Mouse (Mus musculus) forebrain, embryonic 10.5 days (tissue): ENCODE results near the gene Zswim1. TPM values are rescaled to one million over a fixed set of nuclear protein-coding genes. Genes with fewer than 3 reads are reported as not detected.

Experiments used
- DNase-seq: peaks from one replicate; pipeline ENCODE4 v3.0.0-alpha.2; 2017; ENCODE audit warnings: low spot score; ENCODE audit errors: extremely low spot score
- H3K27ac ChIP-seq: fragments of 300-500 bp; sonication (generic); 2 replicates; pipeline ENCODE4 v1.5.1; 2016; ENCODE audit warnings: mild to moderate bottlenecking
- H3K27me3 ChIP-seq: fragments of 300-500 bp; sonication (generic); 2 replicates; pipeline ENCODE4 v1.6.1; 2016; ENCODE audit warnings: mild to moderate bottlenecking; ENCODE audit not compliant: poor library complexity, severe bottlenecking
- H3K36me3 ChIP-seq: fragments of 300-500 bp; sonication (generic); replicated peaks from 2 replicates; pipeline ENCODE4 v1.6.1; 2016; ENCODE audit warnings: mild to moderate bottlenecking, moderate library complexity
- H3K4me1 ChIP-seq: fragments of 300-500 bp; sonication (generic); 2 replicates; pipeline ENCODE4 v1.6.1; 2016
- H3K4me3 ChIP-seq: fragments of 300-500 bp; sonication (generic); 2 replicates; pipeline ENCODE4 v1.5.1; 2016; ENCODE audit warnings: mild to moderate bottlenecking, moderate library complexity
- H3K9me3 ChIP-seq: fragments of 300-500 bp; sonication (generic); 2 replicates; pipeline ENCODE4 v1.6.1; 2016; ENCODE audit warnings: mild to moderate bottlenecking, moderate library complexity
- WGBS: fragments of 180-500 bp; shearing (Covaris S2); methylation state at CpG from one replicate; pipeline ENCODE4 v1.1.7; 2016; 5-methylcytosine and 5-hydroxymethylcytosine counted together
- polyA plus RNA-seq: library from polyadenylated mRNA; unstranded; fragments of >200 nt; fragmentation: Nextera tagmentation; extraction: Ambion mirVana; gene quantifications from 2 replicates; pipeline ENCODE4 v1.2.1, GENCODE M21; 2016

Zswim1 gene
- polyA plus RNA-seq, 1 experiment from 2014 or later: 25.9 TPM

DNA sequence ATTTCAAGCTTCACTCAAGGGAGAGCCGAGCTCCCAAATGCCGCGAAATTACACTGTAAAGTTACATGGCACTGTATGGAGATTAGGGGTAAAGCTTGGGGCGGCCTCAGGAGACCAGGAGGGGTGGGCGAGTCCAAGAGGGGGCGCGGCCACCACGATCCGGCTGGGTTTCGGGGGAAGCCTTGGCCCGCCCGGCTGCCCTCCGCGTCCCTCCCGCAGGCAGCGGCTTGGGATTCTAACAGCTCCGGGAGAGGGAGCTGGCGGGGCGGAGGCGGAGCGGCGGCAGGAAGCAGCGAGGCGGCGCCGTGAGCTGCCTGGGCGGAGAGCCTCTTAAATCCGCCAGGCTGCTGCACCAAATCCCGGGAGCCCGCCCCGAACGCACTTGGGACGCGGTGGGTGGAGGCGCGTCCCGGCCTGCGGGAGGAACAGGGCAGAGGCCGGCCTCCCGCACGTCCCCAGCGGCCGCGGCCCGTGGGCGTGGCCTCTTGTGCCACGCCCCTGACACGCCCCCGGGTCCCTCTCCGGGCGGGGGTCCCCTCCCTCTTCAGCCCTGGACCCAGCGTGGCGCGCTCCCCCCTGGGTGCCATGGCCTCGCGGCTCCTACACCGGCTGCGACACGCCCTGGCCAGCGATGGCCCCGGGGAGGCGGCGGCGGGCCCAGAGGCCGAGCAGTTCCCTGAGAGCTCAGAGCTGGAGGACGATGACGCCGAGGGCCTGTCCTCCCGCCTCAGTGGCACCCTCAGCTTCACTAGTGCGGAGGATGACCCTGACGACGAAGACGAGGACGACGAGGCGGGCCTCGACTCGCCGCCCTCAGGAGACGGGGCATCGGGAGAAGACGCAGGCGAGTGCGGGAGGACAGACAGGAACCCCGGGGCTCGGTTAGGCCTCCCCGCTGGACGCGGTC is 36.8 kb upstream of the Zswim1 start, which contains the start of gene Snx21:
Gene Snx21, plus strand, starts transcription at position 343 of the 907 bp plus-strand sequence.
- H3K27ac ChIP-seq: peak within 1 kb of the TSS; percentile 88
- peaks cover 24% of the 10 kb centered on the region for H3K27me3 ChIP-seq
- peaks cover 36% of the 10 kb centered on the region for H3K4me1 ChIP-seq
- WGBS: under 1% methylated on average over 86 of the region's 89 CpGs
- peaks cover 19% of the 10 kb centered on the region for H3K36me3 ChIP-seq
- H3K4me3 ChIP-seq: peak within 1 kb of the TSS; percentile 79
- DNase-seq: peak; percentile 83
- no peaks in the 10 kb centered on the region for H3K9me3 ChIP-seq

DNA sequence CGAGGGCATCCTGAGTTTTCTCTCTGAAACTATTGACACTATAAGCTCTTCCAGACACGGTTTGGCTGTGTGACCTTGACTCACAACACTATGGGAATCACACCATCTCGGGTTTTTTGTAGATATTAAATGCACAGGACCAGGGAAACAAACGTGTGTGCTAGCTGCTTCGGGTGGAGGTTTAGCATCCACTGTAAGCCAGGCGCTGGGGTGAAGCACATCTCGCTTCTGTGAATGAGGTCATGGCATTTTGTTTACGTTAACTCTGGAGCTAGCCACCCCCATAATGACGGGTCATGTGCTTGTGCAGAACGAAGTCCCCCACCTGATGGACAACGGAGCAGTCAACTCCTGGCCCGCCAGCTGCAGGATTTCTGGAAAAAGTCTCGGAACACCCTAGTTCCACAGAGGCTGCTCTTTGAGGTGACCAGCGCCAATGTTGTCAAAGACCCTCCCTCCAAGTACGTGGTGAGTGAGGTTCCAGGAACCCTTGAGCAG is 36.0 kb upstream of the Zswim1 start:
- peak overlapping the region; percentile 88 for H3K27ac ChIP-seq
- DNase-seq: no peak
- peaks cover 36% of the 10 kb centered on the region for H3K4me1 ChIP-seq
- peak overlapping the region; percentile 79 for H3K4me3 ChIP-seq
- 7% methylated on average over 15 of the region's 15 CpGs for WGBS
- no peaks in the 10 kb centered on the region for H3K9me3 ChIP-seq
- H3K27me3 ChIP-seq: peaks cover 24% of the 10 kb centered on the region
- peaks cover 26% of the 10 kb centered on the region for H3K36me3 ChIP-seq

DNA sequence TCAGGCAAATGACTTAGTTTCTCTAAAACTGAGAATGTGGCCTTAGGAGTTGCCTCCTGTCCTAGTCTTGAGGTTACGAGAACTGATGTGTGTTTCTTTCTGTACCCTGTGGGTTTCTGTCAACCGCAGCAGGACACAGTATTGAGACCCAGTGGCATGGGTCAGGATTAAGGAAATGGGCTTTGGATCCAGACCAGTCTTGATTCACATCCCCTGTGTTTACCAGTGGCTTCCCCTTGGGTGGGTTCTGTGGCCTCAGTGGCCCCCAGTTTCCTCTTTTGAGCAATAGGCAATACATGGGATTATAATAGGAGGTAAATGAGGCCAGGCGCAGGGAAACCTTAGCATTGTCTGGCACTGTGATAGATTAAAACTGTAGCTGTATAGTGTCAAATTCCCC is 35.5 kb upstream of the Zswim1 start:
- H3K4me3 ChIP-seq: peak overlapping the region; percentile 79; the same call in 1 of the 2 replicates
- H3K27me3 ChIP-seq: peaks cover 24% of the 10 kb centered on the region
- no peaks in the 10 kb centered on the region for H3K9me3 ChIP-seq
- peaks cover 36% of the 10 kb centered on the region for H3K4me1 ChIP-seq
- WGBS: 86% methylated on average over 3 of the region's 3 CpGs
- DNase-seq: no peak
- peaks cover 32% of the 10 kb centered on the region for H3K36me3 ChIP-seq
- H3K27ac ChIP-seq: no peak overlapping the region

DNA sequence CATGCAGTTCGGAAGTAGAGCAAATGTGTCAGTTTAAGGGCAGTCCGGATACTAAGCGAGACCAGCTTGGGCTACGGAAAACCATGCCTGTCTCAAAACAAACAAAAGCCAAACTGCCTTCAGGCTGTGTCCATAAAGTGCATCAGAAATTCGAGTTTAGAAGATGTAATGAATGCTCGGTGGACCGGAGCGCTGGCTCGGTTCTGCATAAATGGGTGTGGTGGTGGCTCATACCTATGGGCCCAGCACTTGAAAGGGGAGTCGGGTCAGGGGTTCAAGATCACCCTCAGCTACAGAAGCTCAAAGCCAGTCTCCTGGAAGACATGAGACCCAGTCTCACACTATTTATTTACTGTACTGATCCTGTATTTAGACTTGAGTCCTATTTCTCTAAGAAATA is 34.7 kb upstream of the Zswim1 start:
- Histone ChIP-seq H3K27me3 (peaks cover 24% of the 10 kb centered on the region), H3K4me3 (no peak overlapping the region), H3K27ac (no peak overlapping the region), H3K36me3 (peaks cover 40% of the 10 kb centered on the region), H3K9me3 (no peaks in the 10 kb centered on the region), H3K4me1 (peaks cover 36% of the 10 kb centered on the region)
- DNase-seq: no peak
- WGBS: 89% methylated on average over 10 of the region's 10 CpGs

DNA sequence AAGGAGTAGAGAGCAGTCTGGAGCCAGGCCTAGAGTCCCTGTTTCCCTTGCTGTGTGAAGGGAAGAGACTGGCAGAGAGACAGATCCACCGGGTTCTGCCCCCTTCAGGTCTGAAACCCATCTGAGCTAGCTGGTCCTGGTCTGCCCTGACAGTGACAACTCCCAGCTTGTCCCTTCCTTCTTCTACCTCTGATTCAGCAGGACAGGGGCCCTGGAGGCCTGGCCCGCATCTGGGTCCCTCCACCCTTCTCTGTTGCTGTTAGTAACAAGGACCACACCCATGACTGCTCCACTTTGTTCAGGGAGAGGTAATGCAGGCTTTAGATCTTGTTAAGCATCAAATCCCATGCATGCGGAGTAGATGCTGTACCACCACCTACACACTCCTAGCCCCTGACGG is 34.1 kb upstream of the Zswim1 start:
- Histone ChIP-seq H3K4me1 (peaks cover 38% of the 10 kb centered on the region), H3K9me3 (no peaks in the 10 kb centered on the region), H3K4me3 (no peak overlapping the region), H3K27ac (no peak overlapping the region), H3K27me3 (peaks cover 24% of the 10 kb centered on the region), H3K36me3 (peaks cover 46% of the 10 kb centered on the region)
- no peak for DNase-seq
- WGBS: 73% methylated on average over 4 of the region's 4 CpGs

DNA sequence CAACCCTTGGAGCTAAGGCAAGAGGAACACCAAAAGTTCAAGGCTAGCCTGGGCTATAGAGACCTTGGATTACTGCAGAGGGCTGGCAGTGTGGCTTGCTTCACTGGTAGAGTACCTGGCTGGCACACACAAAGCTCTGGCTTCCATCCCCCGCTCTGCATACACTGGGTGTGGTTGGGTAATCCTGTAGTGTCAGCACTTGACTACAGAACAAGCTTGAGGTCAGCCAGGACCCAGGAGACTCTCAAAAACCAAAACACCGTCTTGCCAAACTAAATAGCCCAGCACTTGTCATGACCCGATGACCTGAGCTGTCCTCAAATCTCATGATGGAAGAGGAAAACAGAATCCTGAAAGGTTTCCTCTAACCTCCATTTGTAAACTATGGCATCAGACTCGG is 32.0 kb upstream of the Zswim1 start:
- peaks cover 64% of the 10 kb centered on the region for H3K36me3 ChIP-seq
- no peak overlapping the region for H3K27ac ChIP-seq
- no peaks in the 10 kb centered on the region for H3K9me3 ChIP-seq
- 91% methylated on average over 4 of the region's 4 CpGs for WGBS
- no peak for DNase-seq
- H3K27me3 ChIP-seq: peaks cover 14% of the 10 kb centered on the region
- H3K4me3 ChIP-seq: no peak overlapping the region
- peaks cover 29% of the 10 kb centered on the region for H3K4me1 ChIP-seq

DNA sequence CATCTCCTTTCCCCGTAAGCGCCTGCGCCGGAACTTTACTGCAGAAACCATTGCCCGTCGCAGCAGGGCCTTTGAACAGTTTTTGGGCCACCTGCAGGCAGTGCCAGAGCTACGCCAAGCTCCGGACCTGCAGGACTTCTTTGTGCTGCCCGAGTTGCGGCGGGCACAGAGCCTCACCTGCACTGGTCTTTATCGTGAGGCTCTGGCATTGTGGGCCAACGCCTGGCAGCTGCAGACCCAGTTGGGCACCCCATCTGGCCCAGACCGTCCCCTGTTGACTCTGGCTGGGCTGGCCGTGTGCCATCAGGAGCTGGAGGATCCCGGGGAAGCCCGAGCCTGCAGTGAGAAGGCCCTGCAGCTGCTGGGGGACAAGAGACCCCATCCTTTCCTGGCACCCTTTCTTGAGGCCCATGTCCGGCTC is 30.6 kb upstream of the Zswim1 start:
- WGBS: 91% methylated on average over 18 of the region's 18 CpGs
- Histone ChIP-seq H3K9me3 (no peaks in the 10 kb centered on the region), H3K27me3 (peaks cover 3% of the 10 kb centered on the region), H3K36me3 (peaks cover 78% of the 10 kb centered on the region), H3K4me3 (no peak overlapping the region), H3K4me1 (peaks cover 15% of the 10 kb centered on the region), H3K27ac (no peak overlapping the region)
- no peak for DNase-seq

DNA sequence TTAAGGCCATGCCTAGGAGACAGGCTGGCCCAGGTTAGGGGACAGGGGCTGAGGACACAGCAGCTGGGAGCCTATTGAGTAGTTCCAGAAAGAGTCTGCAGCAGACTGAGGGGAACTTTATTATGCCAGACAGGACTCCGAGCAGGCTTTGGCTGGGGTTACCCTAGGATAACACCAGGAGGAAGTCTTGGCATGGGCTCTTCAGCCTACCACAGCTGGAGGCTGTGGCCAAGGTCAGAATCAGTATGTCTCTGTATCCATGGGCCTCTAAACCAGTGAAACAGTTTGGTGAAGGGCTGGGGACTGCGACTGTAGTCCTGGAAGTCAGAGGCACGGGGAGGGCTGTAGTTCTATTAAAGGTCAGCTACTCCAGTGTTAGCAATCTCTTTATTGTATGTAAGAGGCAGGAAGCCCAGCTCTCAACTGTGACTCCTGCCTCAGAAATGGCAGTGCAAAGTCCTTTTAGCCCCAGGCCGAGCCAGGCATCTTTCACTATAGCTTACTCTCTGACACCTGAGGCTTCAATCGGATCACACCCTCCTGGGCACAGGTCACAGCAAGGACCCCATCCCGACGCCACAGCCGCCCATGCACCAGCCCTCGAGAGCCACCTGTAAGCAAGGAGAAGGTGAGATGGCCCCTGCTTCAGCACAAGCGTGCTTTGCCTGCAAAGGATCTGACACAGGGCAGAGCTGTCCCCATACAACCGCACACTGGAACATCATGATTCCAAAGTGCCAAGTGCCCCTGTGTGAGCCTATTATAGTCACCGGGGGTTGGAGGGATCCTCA is 29.9 kb upstream of the Zswim1 start:
- Histone ChIP-seq H3K9me3 (no peaks in the 10 kb centered on the region), H3K36me3 (peaks cover 83% of the 10 kb centered on the region), H3K4me1 (peaks cover 12% of the 10 kb centered on the region), H3K27me3 (no peaks in the 10 kb centered on the region), H3K4me3 (no peak overlapping the region), H3K27ac (no peak overlapping the region)
- no peak for DNase-seq
- 94% methylated on average over 12 of the region's 12 CpGs for WGBS

DNA sequence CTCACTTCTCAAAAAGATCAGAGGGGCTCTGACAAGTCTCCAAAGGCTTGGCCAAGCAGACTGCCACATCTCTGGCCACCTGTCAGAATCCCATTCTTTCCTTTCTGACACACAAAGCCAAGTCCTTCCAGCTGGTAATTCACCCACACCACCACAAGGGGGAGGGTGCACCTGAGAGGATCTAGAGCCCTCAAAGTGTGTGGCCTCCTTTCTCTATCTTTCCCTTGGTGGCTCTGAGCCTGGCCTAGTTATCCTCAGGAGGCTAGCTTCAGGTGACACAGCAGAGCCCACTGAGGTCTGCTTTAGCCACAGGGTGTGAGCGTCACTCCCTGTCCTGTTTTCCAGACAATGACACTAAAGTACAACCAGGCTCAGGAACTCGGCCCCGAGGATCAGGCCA is 29.2 kb upstream of the Zswim1 start:
- WGBS: 90% methylated on average over 3 of the region's 3 CpGs
- no peaks in the 10 kb centered on the region for H3K9me3 ChIP-seq
- H3K27me3 ChIP-seq: no peaks in the 10 kb centered on the region
- no peak overlapping the region for H3K27ac ChIP-seq
- H3K36me3 ChIP-seq: peaks cover 90% of the 10 kb centered on the region
- peak; percentile 44 for DNase-seq
- H3K4me1 ChIP-seq: peaks cover 11% of the 10 kb centered on the region
- no peak overlapping the region for H3K4me3 ChIP-seq

DNA sequence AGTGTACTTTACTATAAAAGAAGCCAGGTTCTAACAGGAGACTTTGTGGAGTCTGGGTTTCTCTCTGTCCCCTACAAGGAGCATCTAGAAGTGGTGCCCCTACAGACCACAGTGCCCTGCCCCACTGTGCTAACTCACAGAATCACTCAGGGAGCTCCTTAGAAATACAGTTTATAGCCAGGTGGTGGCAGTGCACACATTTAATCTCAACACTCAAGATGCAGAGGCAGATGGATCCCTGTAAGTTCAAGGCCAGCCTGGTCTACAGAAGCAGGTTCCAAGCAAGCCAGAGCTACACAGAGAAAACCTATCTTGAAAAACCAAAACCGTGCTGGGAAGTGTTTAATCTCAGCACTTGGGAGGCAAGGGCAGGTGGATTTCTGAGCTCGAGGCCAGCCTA is 28.7 kb upstream of the Zswim1 start:
- Histone ChIP-seq H3K27me3 (no peaks in the 10 kb centered on the region), H3K36me3 (peaks cover 90% of the 10 kb centered on the region), H3K4me3 (no peak overlapping the region), H3K4me1 (peaks cover 6% of the 10 kb centered on the region), H3K9me3 (no peaks in the 10 kb centered on the region), H3K27ac (no peak overlapping the region)
- no peak for DNase-seq
- 92% methylated on average over 2 of the region's 2 CpGs for WGBS

DNA sequence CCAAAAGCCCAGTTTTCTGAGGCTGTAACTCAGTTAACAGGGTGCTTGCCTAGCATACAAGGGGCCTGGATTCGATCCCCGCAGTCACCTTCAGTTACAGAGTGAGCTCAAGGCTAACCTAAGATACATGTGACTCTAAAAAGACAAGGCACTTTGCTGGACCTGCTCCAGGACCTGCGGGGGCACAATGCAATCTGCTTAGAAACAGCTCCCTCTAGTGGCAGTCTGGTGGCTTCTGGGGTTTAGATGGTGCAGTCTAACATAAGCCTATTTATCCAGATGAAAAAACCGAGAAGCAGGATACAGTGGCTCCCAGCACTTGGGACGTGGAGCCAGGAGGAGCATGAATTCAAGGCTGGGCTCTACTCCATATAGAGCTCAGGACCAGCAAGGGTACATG is 28.2 kb upstream of the Zswim1 start:
- peak; percentile 80 for DNase-seq
- Histone ChIP-seq H3K4me3 (no peak overlapping the region), H3K27ac (no peak overlapping the region), H3K36me3 (peaks cover 92% of the 10 kb centered on the region), H3K9me3 (no peaks in the 10 kb centered on the region), H3K27me3 (no peaks in the 10 kb centered on the region), H3K4me1 (peaks cover 2% of the 10 kb centered on the region; the same call in 1 of the 2 replicates)
- 44% methylated on average over 5 of the region's 5 CpGs for WGBS

DNA sequence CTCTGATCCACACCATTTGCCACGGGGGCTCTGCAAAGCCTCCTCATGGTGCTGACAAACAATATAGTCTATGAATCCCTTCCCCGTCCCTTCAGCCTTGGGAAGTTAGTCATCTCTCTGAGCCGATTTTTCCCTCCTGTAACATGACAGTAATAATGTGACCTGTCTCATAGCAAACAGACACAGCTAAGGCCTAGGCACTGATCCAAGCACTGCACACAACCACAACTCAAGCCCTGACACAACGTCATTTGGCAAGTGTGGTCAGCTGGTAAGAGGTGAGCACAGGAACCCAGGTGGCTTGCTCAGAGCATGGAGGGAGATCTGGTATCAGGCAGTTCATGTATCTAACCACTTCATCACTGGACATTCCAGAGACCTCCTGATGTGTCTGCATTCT is 26.6 kb upstream of the Zswim1 start:
- Histone ChIP-seq H3K36me3 (peaks cover 94% of the 10 kb centered on the region), H3K4me1 (peaks cover 2% of the 10 kb centered on the region; the same call in 1 of the 2 replicates), H3K9me3 (no peaks in the 10 kb centered on the region), H3K27ac (no peak overlapping the region), H3K27me3 (no peaks in the 10 kb centered on the region), H3K4me3 (no peak overlapping the region)
- 87% methylated on average over 4 of the region's 4 CpGs for WGBS
- DNase-seq: no peak
